Comparison of ENCODE assay signal across 28 mouse cellular contexts in genomic region chr4:154887593-154888250, GRCm38 (mm10). TPM values are rescaled to one million over a fixed set of nuclear protein-coding genes. Genes with fewer than 3 reads are reported as not detected.
A peak's percentile ranks its signal among the peaks of the same experiment; 100 is the strongest.
DNase-seq lines count a peak whose midpoint lies in the region; ATAC-seq and TF ChIP-seq lines count a peak whose summit lies in the region.
"Had no signal": no experiment of that assay in that cellular context is flagged by ENCODE, and none has a peak within 500 bp of the region (broad histone marks: within the 10 kb centered on the region; RNA-seq: fewer than 3 reads in every experiment).

No protein-coding gene starts in this region.

- no peak overlapping the region for H3K9ac ChIP-seq in limb, embryonic 11.5 days (ENCODE audit: low read length)
- no peak overlapping the region for H3K9ac ChIP-seq in stomach, embryonic 16.5 days (ENCODE audit: low read length)
- H3K9ac ChIP-seq in stomach, postnatal 0 days (ENCODE audit: low read length), result no peak overlapping the region
- H3K9ac ChIP-seq: forebrain, embryonic 13.5 days; liver, embryonic 15.5 days; midbrain, embryonic 15.5 days; stomach, embryonic 15.5 days had no signal

- H3K9me3 ChIP-seq in limb, embryonic 11.5 days (ENCODE audit: control insufficient read depth, low read length), result no peaks in the 10 kb centered on the region
- no peaks in the 10 kb centered on the region for H3K9me3 ChIP-seq in limb, embryonic 10.5 days (replicated peaks)
- H3K9me3 ChIP-seq in stomach, embryonic 16.5 days (replicated peaks; ENCODE audit: control insufficient read depth, low read length), result no peaks in the 10 kb centered on the region
- H3K9me3 ChIP-seq in stomach, postnatal 0 days (ENCODE audit: control insufficient read depth, low read length), result no peaks in the 10 kb centered on the region
- H3K9me3 ChIP-seq: forebrain, embryonic 13.5 days; G1E; liver, embryonic 15.5 days; megakaryocyte, embryonic 14.5 days; midbrain, embryonic 15.5 days; stomach, embryonic 15.5 days had no signal

- no peaks in the 10 kb centered on the region for H3K4me1 ChIP-seq in limb, embryonic 11.5 days (ENCODE audit: control insufficient read depth, insufficient read depth, low read length)
- peaks cover 12% of the 10 kb centered on the region for H3K4me1 ChIP-seq in limb, embryonic 10.5 days
- H3K4me1 ChIP-seq in stomach, embryonic 16.5 days (ENCODE audit: control insufficient read depth, insufficient read depth, low read length), result no peaks in the 10 kb centered on the region
- no peaks in the 10 kb centered on the region for H3K4me1 ChIP-seq in stomach, postnatal 0 days (replicated peaks; ENCODE audit: control insufficient read depth, insufficient read depth)
- H3K4me1 ChIP-seq: forebrain, embryonic 13.5 days; megakaryocyte, embryonic 14.5 days; midbrain, embryonic 15.5 days; stomach, embryonic 15.5 days had no signal

- TF ChIP-seq EP300 in stomach, postnatal 0 days (optimal IDR thresholded peaks at IDR 0.05), result no peak

- 0 out of 2 replicates have a peak, but pooled peaks have one; percentile 11 for ATAC-seq in limb, embryonic 11.5 days (ENCODE audit: insufficient number of reproducible peaks, low FRiP score, low TSS enrichment, low read depth)
- 0 out of 2 replicates have a peak, but pooled peaks have one; percentile 5 for ATAC-seq in stomach, embryonic 16.5 days (ENCODE audit: insufficient read depth, low FRiP score)
- no peak; the same call in 1 of the 2 replicates for ATAC-seq in stomach, postnatal 0 days (ENCODE audit: low FRiP score, low TSS enrichment)
- ATAC-seq: forebrain, embryonic 13.5 days; intestine, postnatal 0 days; midbrain, embryonic 15.5 days had no signal

- no peaks in the 10 kb centered on the region for H3K27me3 ChIP-seq in limb, embryonic 11.5 days (ENCODE audit: control insufficient read depth, insufficient read depth, low read length)
- 0 out of 2 replicates have a peak, but pooled peaks cover 12% of the 10 kb centered on the region for H3K27me3 ChIP-seq in limb, embryonic 10.5 days (ENCODE audit: low read depth, poor library complexity, severe bottlenecking)
- no peaks in the 10 kb centered on the region for H3K27me3 ChIP-seq in stomach, embryonic 16.5 days (ENCODE audit: control insufficient read depth, insufficient read depth, low read length)
- H3K27me3 ChIP-seq in stomach, postnatal 0 days (ENCODE audit: control insufficient read depth, insufficient read depth, low read length), result no peaks in the 10 kb centered on the region
- H3K27me3 ChIP-seq: midbrain, embryonic 15.5 days; stomach, embryonic 15.5 days had no signal

- no peak overlapping the region for H3K4me3 ChIP-seq in limb, embryonic 11.5 days (ENCODE audit: low read depth, low read length)
- H3K4me3 ChIP-seq in limb, embryonic 10.5 days, result no peak overlapping the region
- H3K4me3 ChIP-seq in stomach, embryonic 16.5 days (replicated peaks; ENCODE audit: low read length), result no peak overlapping the region
- no peak overlapping the region for H3K4me3 ChIP-seq in stomach, postnatal 0 days (ENCODE audit: low read depth, low read length)
- H3K4me3 ChIP-seq: forebrain, embryonic 13.5 days; liver, embryonic 15.5 days; megakaryocyte, embryonic 14.5 days; midbrain, embryonic 15.5 days; stomach, embryonic 15.5 days had no signal

- no peaks in the 10 kb centered on the region for H3K36me3 ChIP-seq in limb, embryonic 11.5 days (ENCODE audit: control insufficient read depth, insufficient read depth, low read length)
- H3K36me3 ChIP-seq in limb, embryonic 10.5 days, result no peaks in the 10 kb centered on the region
- no peaks in the 10 kb centered on the region for H3K36me3 ChIP-seq in stomach, embryonic 16.5 days (ENCODE audit: control insufficient read depth, insufficient read depth, low read length)
- H3K36me3 ChIP-seq in stomach, postnatal 0 days (ENCODE audit: control insufficient read depth, insufficient read depth, low read length), result no peaks in the 10 kb centered on the region
- H3K36me3 ChIP-seq: G1E; liver, embryonic 15.5 days; midbrain, embryonic 15.5 days; stomach, embryonic 15.5 days had no signal

- DNase-seq in cerebellum, adult 11 months, result peak; percentile 39
- DNase-seq in cerebellum, adult 8-10 months, result no peak
- DNase-seq in heart, adult 11 months, result peak; percentile 82
- DNase-seq in heart, adult 18-20 months, result no peak
- no peak for DNase-seq in limb, embryonic 11.5 days (ENCODE audit: low spot score)
- no peak for DNase-seq in limb, embryonic 10.5 days (ENCODE audit: low spot score)
- no peak for DNase-seq in stomach, postnatal 0 days (ENCODE audit: low spot score)
- DNase-seq: adrenal gland, adult 8-10 months; gastrocnemius, postnatal 10 days; heart, postnatal 4 days; kidney, adult 9 months; kidney, postnatal 10 days; layer of hippocampus, postnatal 36 days; liver; right cerebral cortex, postnatal 25 days; thymus, adult 18-20 months; thymus, postnatal 25 days had no signal

- WGBS in limb, embryonic 11.5 days, result 81% methylated on average over 15 of the region's 15 CpGs
- 83% methylated on average over 15 of the region's 15 CpGs for WGBS in limb, embryonic 10.5 days
- WGBS in stomach, embryonic 16.5 days, result 78% methylated on average over 15 of the region's 15 CpGs
- 68% methylated on average over 15 of the region's 15 CpGs for WGBS in stomach, postnatal 0 days

- no peak overlapping the region for H3K27ac ChIP-seq in limb, embryonic 11.5 days (replicated peaks; ENCODE audit: low read depth, low read length)
- no peak overlapping the region for H3K27ac ChIP-seq in limb, embryonic 10.5 days
- no peak overlapping the region for H3K27ac ChIP-seq in stomach, embryonic 16.5 days (ENCODE audit: low read length)
- no peak overlapping the region for H3K27ac ChIP-seq in stomach, postnatal 0 days (replicated peaks)
- H3K27ac ChIP-seq: forebrain, embryonic 13.5 days; liver, embryonic 15.5 days; midbrain, embryonic 15.5 days; stomach, embryonic 15.5 days had no signal

- TF ChIP-seq CTCF in stomach, postnatal 0 days (IDR thresholded peaks at IDR 0.05; ENCODE audit: low read depth), result no peak

- no peak overlapping the region for H3K4me2 ChIP-seq in limb, embryonic 11.5 days (ENCODE audit: low read depth, severe bottlenecking)
- H3K4me2 ChIP-seq in stomach, embryonic 16.5 days (ENCODE audit: low read depth, low read length), result no peak overlapping the region
- no peak overlapping the region for H3K4me2 ChIP-seq in stomach, postnatal 0 days (replicated peaks; ENCODE audit: low read depth)
- H3K4me2 ChIP-seq: forebrain, embryonic 13.5 days; heart, embryonic 11.5 days; liver, embryonic 15.5 days; midbrain, embryonic 15.5 days; stomach, embryonic 15.5 days had no signal

RNA-seq across cellular contexts. Expression of gene Fam213b, which starts 11.2 kb away (rescaled TPM):
- 10 to 100 TPM; 82.5 to 98.2 TPM for total RNA-seq in heart, adult 18-20 months (2021)
- 37.4 and 41.9 TPM in 2 replicates for polyA plus RNA-seq in limb, embryonic 11.5 days (2014; fragmentation: Nextera tagmentation; extraction: Ambion mirVana)
- polyA plus RNA-seq in limb, embryonic 10.5 days (2016; fragmentation: Nextera tagmentation; extraction: Ambion mirVana), result 34.9 and 42.7 TPM in 2 replicates
- polyA plus RNA-seq in stomach, embryonic 16.5 days (2015; fragmentation: Nextera tagmentation; extraction: Ambion mirVana), result 29.5 and 34.1 TPM in 2 replicates
- 62.1 and 65.4 TPM in 2 replicates for polyA plus RNA-seq in stomach, postnatal 0 days (2015; fragmentation: Nextera tagmentation; extraction: Ambion mirVana)
- total RNA-seq: G1E had no signal
- polyA plus RNA-seq: G1E had no signal

RNA-seq across cellular contexts. Expression of gene Mmel1, which starts 18.3 kb away (rescaled TPM):
- under 1 TPM; 0.10 to 0.13 TPM for total RNA-seq in heart, adult 18-20 months (2021)
- polyA plus RNA-seq in limb, embryonic 11.5 days (2014; fragmentation: Nextera tagmentation; extraction: Ambion mirVana), result not detected in 2 replicates
- polyA plus RNA-seq in limb, embryonic 10.5 days (2016; fragmentation: Nextera tagmentation; extraction: Ambion mirVana), result 0.15 TPM in 1 of 2 replicates, not detected in the other
- 0.20 and 0.30 TPM in 2 replicates for polyA plus RNA-seq in stomach, embryonic 16.5 days (2015; fragmentation: Nextera tagmentation; extraction: Ambion mirVana)
- not detected in 2 replicates for polyA plus RNA-seq in stomach, postnatal 0 days (2015; fragmentation: Nextera tagmentation; extraction: Ambion mirVana)
- total RNA-seq: neutrophil, adult 5-6 weeks had no signal
- polyA plus RNA-seq: large intestine, adult 2 months had no signal

RNA-seq across cellular contexts. Expression of gene Tnfrsf14, which starts 40.6 kb away (rescaled TPM):
- 1 to 10 TPM; 5.3 to 7.1 TPM for total RNA-seq in heart, adult 18-20 months (2021)
- polyA plus RNA-seq in limb, embryonic 11.5 days (2014; fragmentation: Nextera tagmentation; extraction: Ambion mirVana), result 0.77 and 1.3 TPM in 2 replicates
- polyA plus RNA-seq in limb, embryonic 10.5 days (2016; fragmentation: Nextera tagmentation; extraction: Ambion mirVana), result 0.55 and 2.4 TPM in 2 replicates
- polyA plus RNA-seq in stomach, embryonic 16.5 days (2015; fragmentation: Nextera tagmentation; extraction: Ambion mirVana), result 4.3 and 4.6 TPM in 2 replicates
- 0.61 TPM in 2 replicates for polyA plus RNA-seq in stomach, postnatal 0 days (2015; fragmentation: Nextera tagmentation; extraction: Ambion mirVana)

RNA-seq across cellular contexts. Expression of gene Ttc34, which starts 50.5 kb away (rescaled TPM):
- under 1 TPM; 0.15 to 0.18 TPM for total RNA-seq in heart, adult 18-20 months (2021)
- polyA plus RNA-seq in limb, embryonic 11.5 days (2014; fragmentation: Nextera tagmentation; extraction: Ambion mirVana), result 0.10 and 0.32 TPM in 2 replicates
- polyA plus RNA-seq in limb, embryonic 10.5 days (2016; fragmentation: Nextera tagmentation; extraction: Ambion mirVana), result 0.41 and 0.46 TPM in 2 replicates
- polyA plus RNA-seq in stomach, embryonic 16.5 days (2015; fragmentation: Nextera tagmentation; extraction: Ambion mirVana), result 0.04 and 0.09 TPM in 2 replicates
- 0.06 and 0.10 TPM in 2 replicates for polyA plus RNA-seq in stomach, postnatal 0 days (2015; fragmentation: Nextera tagmentation; extraction: Ambion mirVana)
- total RNA-seq: gastrocnemius, postnatal 10 days; neutrophil, adult 5-6 weeks had no signal
- polyA plus RNA-seq: G1E; intestine, postnatal 0 days; liver, embryonic 15.5 days had no signal

Comparison
In these comparisons a context has a peak if more than half of its experiments do, and no peak if none do; other contexts are left out.
1. DNase-seq: peak in cerebellum, adult 11 months (single experiment) and heart, adult 11 months (single experiment); none in cerebellum, adult 8-10 months (single experiment), heart, adult 18-20 months (0 of 2), limb, embryonic 11.5 days (single experiment), limb, embryonic 10.5 days (single experiment) and stomach, postnatal 0 days (single experiment).